Mouse (Mus musculus) hindbrain, embryonic 14.5 days (tissue): ENCODE results near the gene Galnt12. TPM values are rescaled to one million over a fixed set of nuclear protein-coding genes. Genes with fewer than 3 reads are reported as not detected.
"Not testable (repeated sequence)": the region's sequence is repeated elsewhere in the genome, so short reads cannot be mapped to it uniquely, and the experiment has no call there.

Experiments
- ATAC-seq: fragments of 200-750 bp; cut with Nextera tagmentation; 2 replicates; pipeline ENCODE4 v1.8.0; 2017; ENCODE audit warnings: moderate number of reproducible peaks, mild to moderate bottlenecking, moderate TSS enrichment, moderate library complexity; ENCODE audit not compliant: low FRiP score
- DNase-seq: peaks from one replicate; pipeline ENCODE4 v3.0.0-alpha.2; 2015; ENCODE audit warnings: low spot score
- H3K27ac ChIP-seq: fragments of 300-500 bp; sonication (generic); 2 replicates; pipeline ENCODE4 v1.5.1; 2014; ENCODE audit warnings: mild to moderate bottlenecking, moderate library complexity
- H3K27me3 ChIP-seq: fragments of 300-500 bp; sonication (generic); 2 replicates; pipeline ENCODE4 v1.6.1; 2014; ENCODE audit warnings: mild to moderate bottlenecking, low read length, mixed read lengths; ENCODE audit not compliant: control insufficient read depth, insufficient read depth
- H3K36me3 ChIP-seq: fragments of 300-500 bp; sonication (generic); replicated peaks from 2 replicates; pipeline ENCODE4 v1.6.1; 2014; ENCODE audit not compliant: control insufficient read depth, insufficient read depth
- H3K4me1 ChIP-seq: fragments of 300-500 bp; sonication (generic); replicated peaks from 2 replicates; pipeline ENCODE4 v1.6.1; 2014; ENCODE audit warnings: antibody characterized with exemption, low read length, mixed read lengths; ENCODE audit not compliant: control insufficient read depth, insufficient read depth
- H3K4me2 ChIP-seq: fragments of 300-500 bp; sonication (generic); replicated peaks from 2 replicates; pipeline ENCODE4 v1.6.1; 2014; ENCODE audit warnings: mild to moderate bottlenecking, moderate library complexity
- H3K4me3 ChIP-seq: fragments of 300-500 bp; sonication (generic); replicated peaks from 2 replicates; pipeline ENCODE4 v1.5.1; 2014; ENCODE audit warnings: mild to moderate bottlenecking, low read length
- H3K9ac ChIP-seq: fragments of 300-500 bp; sonication (generic); 2 replicates; pipeline ENCODE4 v1.6.1; 2014
- H3K9me3 ChIP-seq: fragments of 300-500 bp; sonication (generic); 2 replicates; pipeline ENCODE4 v1.6.1; 2016; ENCODE audit warnings: low read length; ENCODE audit not compliant: control insufficient read depth
- whole genome bisulfite sequencing: fragments of 180-500 bp; shearing (Covaris S2); extraction: QIAGEN DNeasy Blood & Tissue Kit; methylation state at CpG from one replicate; pipeline ENCODE4 v1.1.7; 2014; 5-methylcytosine and 5-hydroxymethylcytosine counted together
- polyA plus RNA-seq: library from polyadenylated mRNA; unstranded; fragments of >200 nt; fragmentation: Nextera tagmentation; extraction: Ambion mirVana; gene quantifications from 2 replicates; pipeline ENCODE4 v1.2.1, GENCODE M21; 2014

Gene Galnt12
- 1.2 TPM in 2 replicates for polyA plus RNA-seq

DNA sequence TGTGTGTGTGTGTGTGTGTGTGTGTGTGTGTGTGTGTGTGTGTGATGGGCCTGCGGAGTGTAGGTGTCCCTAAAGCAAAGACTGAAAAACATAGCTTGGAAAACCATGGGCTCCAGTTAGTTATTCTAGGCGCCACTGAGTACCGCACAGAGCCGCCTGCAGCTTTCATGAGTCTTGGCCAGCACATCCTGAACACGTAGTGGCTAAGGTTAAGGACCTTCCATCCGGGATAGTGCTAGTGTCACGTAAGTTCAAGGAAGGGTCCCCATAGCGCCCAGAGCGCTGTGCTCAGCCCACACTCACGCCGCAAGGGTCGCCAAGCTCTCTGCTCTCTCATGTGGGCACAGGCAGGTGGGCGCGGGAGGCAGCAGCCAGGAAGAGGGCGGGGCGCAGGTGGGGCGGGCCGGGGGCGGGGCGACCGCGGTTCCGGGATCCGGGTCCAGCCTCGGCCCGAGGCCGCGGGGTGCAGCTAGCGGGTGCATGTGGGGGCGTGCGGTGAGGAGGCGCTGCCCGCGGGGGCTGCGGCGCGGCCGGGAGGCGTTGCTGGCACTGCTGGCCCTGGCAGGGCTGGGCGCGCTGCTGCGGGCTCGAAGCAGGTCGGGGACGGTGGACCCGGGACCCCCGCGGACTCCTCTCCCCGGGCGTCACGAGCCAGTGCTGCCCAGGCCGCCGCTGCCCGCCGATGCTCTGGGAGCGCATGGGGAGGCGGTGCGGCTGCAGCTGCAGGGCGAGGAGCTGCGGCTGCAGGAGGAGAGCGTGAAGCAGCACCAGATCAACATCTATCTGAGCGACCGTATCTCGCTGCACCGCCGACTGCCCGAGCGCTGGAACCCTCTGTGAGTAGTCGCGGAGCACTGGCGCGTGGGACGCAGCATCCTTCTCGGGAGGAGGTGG, at the start of gene Galnt12:
Gene Galnt12, plus strand, starts transcription at position 417 of the 894 bp plus-strand sequence.
- no peaks in the 10 kb centered on the region for H3K36me3 ChIP-seq
- no peak within 1 kb of the TSS for H3K27ac ChIP-seq
- H3K4me3 ChIP-seq = peak within 1 kb of the TSS; percentile 80
- under 1% methylated on average over 61 of the region's 74 CpGs for WGBS
- peaks cover 44% of the 10 kb centered on the region for H3K27me3 ChIP-seq
- ATAC-seq (peak; percentile 84), DNase-seq (peak; percentile 53)
- H3K9me3 ChIP-seq = no peaks in the 10 kb centered on the region
- peak within 1 kb of the TSS; percentile 99 for H3K4me2 ChIP-seq
- H3K4me1 ChIP-seq = peaks cover 9% of the 10 kb centered on the region; the same call in 1 of the 2 replicates
- peak within 1 kb of the TSS; percentile 73 for H3K9ac ChIP-seq

- DNase-seq = no peak
- no peak for ATAC-seq
Observed at GRCm38 (mm10) chr4:47043866-47044265, 47.8 kb upstream of the Galnt12 start.

DNA sequence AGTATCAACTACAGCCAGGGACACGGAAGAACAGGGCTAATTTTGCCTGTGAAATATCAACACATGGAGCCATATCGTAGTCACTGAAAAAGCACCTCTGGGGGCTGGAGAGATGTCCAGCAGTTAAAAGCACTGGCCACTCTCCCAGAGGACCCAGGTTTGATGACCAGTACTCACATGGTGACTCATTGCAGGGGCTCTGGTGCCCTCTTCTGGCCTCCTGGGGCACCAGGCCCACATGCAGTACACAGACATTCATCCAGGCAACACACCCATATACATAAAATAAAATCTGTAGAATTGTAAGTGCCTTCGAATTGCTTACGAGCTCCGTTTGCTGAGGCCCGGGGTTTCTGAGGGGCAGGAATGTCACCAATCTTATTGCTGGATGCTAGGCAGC, 44.7 kb upstream of the Galnt12 start:
- Histone ChIP-seq H3K4me3 (no peak overlapping the region), H3K4me2 (no peak overlapping the region), H3K27ac (no peak overlapping the region), H3K36me3 (no peaks in the 10 kb centered on the region), H3K9me3 (no peaks in the 10 kb centered on the region), H3K4me1 (peaks cover 14% of the 10 kb centered on the region), H3K27me3 (no peaks in the 10 kb centered on the region), H3K9ac (no peak overlapping the region)
- DNase-seq (no peak), ATAC-seq (no peak)
- 89% methylated on average over 6 of the region's 6 CpGs for WGBS

More at GRCm38 (mm10) chr4:47043866-47044265, 47.8 kb upstream of the Galnt12 start:
- Histone ChIP-seq H3K4me3 (no peak overlapping the region), H3K36me3 (peaks cover 14% of the 10 kb centered on the region), H3K4me2 (no peak overlapping the region), H3K27ac (no peak overlapping the region), H3K9ac (no peak overlapping the region), H3K9me3 (no peaks in the 10 kb centered on the region), H3K4me1 (no peaks in the 10 kb centered on the region), H3K27me3 (no peaks in the 10 kb centered on the region)
- WGBS = 91% methylated on average over 9 of the region's 9 CpGs

- ATAC-seq (no peak), DNase-seq (no peak)
- Histone ChIP-seq H3K27ac (no peak overlapping the region), H3K27me3 (no peaks in the 10 kb centered on the region), H3K9ac (no peak overlapping the region), H3K4me1 (peaks cover 14% of the 10 kb centered on the region), H3K4me2 (no peak overlapping the region), H3K36me3 (no peaks in the 10 kb centered on the region), H3K9me3 (no peaks in the 10 kb centered on the region), H3K4me3 (no peak overlapping the region)
- 83% methylated on average over 4 of the region's 4 CpGs for WGBS
Observed at GRCm38 (mm10) chr4:47047765-47048164, 43.9 kb upstream of the Galnt12 start.

GRCm38 (mm10) chr4:47049216-47049615, 42.5 kb upstream of the Galnt12 start:
- 87% methylated on average over 16 of the region's 16 CpGs for WGBS
- DNase-seq (no peak), ATAC-seq (no peak)
- H3K36me3 ChIP-seq = no peaks in the 10 kb centered on the region
- H3K4me2 ChIP-seq = no peak overlapping the region
- H3K9me3 ChIP-seq = no peaks in the 10 kb centered on the region
- H3K4me1 ChIP-seq = peaks cover 14% of the 10 kb centered on the region
- H3K9ac ChIP-seq = no peak overlapping the region
- no peak overlapping the region for H3K27ac ChIP-seq
- H3K27me3 ChIP-seq = no peaks in the 10 kb centered on the region
- H3K4me3 ChIP-seq = no peak overlapping the region

- peaks cover 14% of the 10 kb centered on the region for H3K4me1 ChIP-seq
- DNase-seq = peak; percentile 92
- H3K27me3 ChIP-seq = no peaks in the 10 kb centered on the region
- no peak overlapping the region for H3K4me3 ChIP-seq
- no peaks in the 10 kb centered on the region for H3K36me3 ChIP-seq
- WGBS = 0% methylated on average over 1 of the region's 1 CpGs
- no peaks in the 10 kb centered on the region for H3K9me3 ChIP-seq
- H3K9ac ChIP-seq = no peak overlapping the region
- ATAC-seq = peak; percentile 51
- no peak overlapping the region for H3K4me2 ChIP-seq
- no peak overlapping the region for H3K27ac ChIP-seq
Observed at GRCm38 (mm10) chr4:47050167-47050566, 41.5 kb upstream of the Galnt12 start.

DNA sequence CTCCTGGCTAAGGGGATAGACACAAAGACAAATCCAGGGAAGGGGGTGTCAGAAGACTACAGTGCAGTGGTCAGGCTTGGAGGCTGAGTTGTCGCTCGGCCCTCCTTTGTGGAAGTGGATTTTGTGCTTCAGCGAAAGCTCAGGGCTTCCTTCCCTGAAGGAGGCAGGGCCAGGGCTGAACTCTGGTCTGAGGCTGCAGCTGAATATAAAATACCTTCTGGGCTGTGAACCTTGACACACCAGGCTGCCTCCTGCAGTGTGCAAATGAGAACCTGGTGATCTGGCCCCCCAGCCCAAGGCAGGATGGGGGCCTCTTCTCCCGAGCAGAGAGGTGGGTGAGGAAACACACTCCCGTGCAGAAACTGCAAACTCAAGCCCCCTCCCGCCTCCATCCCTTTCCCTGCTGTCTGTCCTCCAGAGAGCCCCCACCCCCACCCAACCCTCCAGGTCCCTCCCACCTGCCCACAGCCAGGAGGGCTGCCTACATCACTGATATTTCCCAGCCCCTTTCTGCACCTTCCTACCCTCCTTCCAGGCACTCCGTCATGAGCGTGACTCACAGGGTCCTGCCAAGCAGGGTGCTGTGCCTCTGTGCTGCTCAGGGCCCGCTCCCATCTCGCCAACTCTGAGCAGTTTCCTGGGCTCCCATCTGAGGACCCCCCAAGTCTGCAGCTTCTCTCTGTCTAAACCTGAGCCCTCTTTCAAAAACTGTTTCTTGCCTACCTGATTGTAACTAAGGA, 40.9 kb upstream of the Galnt12 start:
- H3K27ac ChIP-seq = 0 out of 2 replicates have a peak overlapping the region, but pooled peaks have one; percentile 5
- no peaks in the 10 kb centered on the region for H3K36me3 ChIP-seq
- no peak overlapping the region for H3K4me2 ChIP-seq
- WGBS = 24% methylated on average over 10 of the region's 10 CpGs
- H3K4me3 ChIP-seq = no peak overlapping the region
- ATAC-seq (peak; percentile 24; the same call in 1 of the 2 replicates), DNase-seq (no peak)
- no peaks in the 10 kb centered on the region for H3K27me3 ChIP-seq
- peak overlapping the region; percentile 24; the same call in 1 of the 2 replicates for H3K9ac ChIP-seq
- H3K4me1 ChIP-seq = peaks cover 14% of the 10 kb centered on the region
- no peaks in the 10 kb centered on the region for H3K9me3 ChIP-seq

GRCm38 (mm10) chr4:47051905-47052304, 39.8 kb upstream of the Galnt12 start:
- no peak for DNase-seq
- H3K9ac ChIP-seq = no peak overlapping the region
- H3K27ac ChIP-seq = no peak overlapping the region

GRCm38 (mm10) chr4:47055170-47055569, 36.5 kb upstream of the Galnt12 start:
- peaks cover 19% of the 10 kb centered on the region for H3K4me1 ChIP-seq
- not testable (repeated sequence) for ATAC-seq, H3K9me3 ChIP-seq, H3K27me3 ChIP-seq, H3K9ac ChIP-seq, H3K4me3 ChIP-seq, H3K36me3 ChIP-seq, H3K4me2 ChIP-seq, H3K27ac ChIP-seq, DNase-seq
- WGBS = 92% methylated on average over 9 of the region's 9 CpGs

More at GRCm38 (mm10) chr4:47051905-47052304, 39.8 kb upstream of the Galnt12 start:
- H3K9me3 ChIP-seq = no peaks in the 10 kb centered on the region
- peaks cover 19% of the 10 kb centered on the region for H3K4me1 ChIP-seq
- no peaks in the 10 kb centered on the region for H3K36me3 ChIP-seq
- no peaks in the 10 kb centered on the region for H3K27me3 ChIP-seq
- no peak for ATAC-seq
- H3K4me3 ChIP-seq = no peak overlapping the region
- H3K4me2 ChIP-seq = no peak overlapping the region
- WGBS = 67% methylated on average over 9 of the region's 9 CpGs
